Mouse (Mus musculus) ES-Bruce4 (cell line): ENCODE measurements around the gene Ube2e2.
"Not testable (repeated sequence)": the region's sequence is repeated elsewhere in the genome, so short reads cannot be mapped to it uniquely, and the experiment has no call there.

Source experiments
- CTCF ChIP-seq: IDR thresholded peaks from one replicate; pipeline ENCODE4 v1.8.1; 2011; ENCODE audit warnings: low read depth, low read length
- POLR2A ChIP-seq: IDR thresholded peaks from one replicate; pipeline ENCODE4 v1.8.1; 2011; ENCODE audit warnings: low read length; ENCODE audit not compliant: insufficient read depth

DNA sequence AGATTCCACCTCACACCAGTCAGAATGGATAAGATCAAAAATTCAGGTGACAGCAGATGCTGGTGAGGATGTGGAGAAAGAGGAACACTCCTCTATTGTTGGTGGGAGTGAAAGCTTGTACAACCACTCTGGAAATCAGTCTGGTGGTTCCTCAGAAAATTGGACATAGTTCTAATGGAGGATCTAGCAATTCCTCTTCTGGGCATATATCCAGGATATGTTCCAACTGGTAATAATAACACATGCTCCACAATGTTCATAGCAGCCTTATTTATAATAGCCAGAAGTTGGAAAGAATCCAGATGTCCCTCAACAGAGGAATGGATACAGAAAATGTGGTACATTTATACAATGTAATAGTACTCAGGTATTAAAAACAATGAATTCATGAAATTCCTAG, 197.6 kb downstream of the Ube2e2 start:
- TF ChIP-seq POLR2A, CTCF: not testable (repeated sequence)
